Mouse (Mus musculus) lung, postnatal 4 days (tissue): ENCODE measurements at regions not wholly inside any gene's neighbourhood (a gene's known extent, or its start where the extent isn't known, plus 50 kb on each side); places are given as distances from the start of the nearest gene placed in this dataset.
A peak's percentile ranks its signal among the peaks of the same experiment; 100 is the strongest.

ENCODE experiments used
- DNase-seq, 2 experiments: peaks; one replicate each; pipeline ENCODE4 v3.0.0; 2021

DNA sequence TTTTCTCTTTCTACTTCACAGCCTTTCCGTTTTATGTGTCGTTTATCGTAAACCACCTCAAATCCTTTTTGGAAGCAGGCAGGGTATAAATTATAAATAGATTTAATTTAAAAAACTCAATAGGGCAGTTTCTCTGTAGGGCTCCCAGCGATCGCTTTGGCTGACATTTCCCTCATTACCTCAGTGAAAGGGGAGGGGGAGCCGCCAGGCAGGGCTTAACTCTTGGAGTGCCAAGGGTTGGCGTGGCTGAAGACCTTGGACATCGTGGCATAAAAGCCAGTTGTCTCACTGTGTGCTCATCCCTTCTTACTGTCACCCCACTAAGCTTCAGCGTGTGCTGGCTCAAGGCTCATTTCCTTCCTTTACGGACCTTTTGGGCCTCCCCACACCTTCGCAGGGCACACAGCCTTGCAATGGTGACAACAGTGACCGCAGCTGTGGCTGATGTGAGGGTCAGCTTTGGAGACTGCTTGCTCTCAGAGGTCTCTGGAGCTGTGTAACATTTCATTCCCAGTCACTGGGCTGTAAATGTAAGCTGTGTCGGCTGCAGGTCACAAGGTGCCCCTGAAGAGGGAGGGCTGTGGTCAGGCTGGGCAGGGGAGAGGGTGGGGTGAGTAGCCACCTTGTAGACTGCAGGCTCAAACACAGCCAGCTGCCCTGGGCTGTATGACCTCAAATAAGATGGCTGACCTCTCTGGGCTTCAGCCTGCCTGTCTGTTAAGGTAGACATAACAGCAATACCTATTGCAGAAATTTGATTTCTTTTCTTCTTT lies 81.6 kb upstream of the Stx16 start:
- DNase-seq = no peak

- DNase-seq = no peak
Measured at GRCm38 (mm10) chr2:174004666-174005065, 71.4 kb upstream of the Stx16 start.

DNA sequence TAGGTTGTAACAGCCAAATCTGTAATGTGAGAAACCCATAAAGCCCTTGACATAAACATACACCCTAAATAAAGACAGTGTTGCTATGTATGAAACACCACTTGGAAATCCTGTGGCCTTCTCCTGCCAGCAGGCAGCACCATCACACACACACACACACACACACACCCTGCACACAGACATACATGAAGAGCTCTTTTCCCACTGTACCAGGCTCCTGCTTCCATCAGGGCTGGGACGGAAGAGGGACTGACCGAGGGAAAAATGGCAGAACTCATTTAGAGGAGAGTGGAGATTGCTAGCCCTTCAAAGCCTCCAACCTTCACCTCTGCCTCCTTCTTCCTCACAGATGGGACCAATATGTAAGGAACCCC lies 68.1 kb upstream of the Stx16 start:
- DNase-seq = no peak

- DNase-seq = no peak
Measured at GRCm38 (mm10) chr2:174008350-174009218, 67.5 kb upstream of the Stx16 start.

DNA sequence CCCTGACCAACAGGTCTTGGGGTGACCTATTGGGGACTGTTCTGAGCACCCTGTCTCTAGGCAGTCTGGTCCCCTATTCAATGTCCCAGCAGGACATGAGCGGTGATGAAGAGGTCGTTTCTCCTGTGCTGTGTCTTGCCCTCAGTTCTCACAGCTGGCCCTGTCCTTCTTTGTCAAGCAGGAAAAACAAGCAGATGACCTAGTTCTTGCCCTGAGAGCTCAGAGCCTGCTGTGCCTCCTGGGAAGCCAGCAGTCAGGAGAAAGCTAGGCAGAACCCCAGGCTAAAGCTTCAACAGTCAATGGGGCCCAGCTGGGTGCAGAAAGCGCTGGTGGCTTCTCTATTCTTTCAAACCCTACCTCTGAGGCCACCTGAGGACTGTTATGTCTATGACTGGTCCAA lies 66.1 kb upstream of the Stx16 start:
- no peak for DNase-seq

DNA sequence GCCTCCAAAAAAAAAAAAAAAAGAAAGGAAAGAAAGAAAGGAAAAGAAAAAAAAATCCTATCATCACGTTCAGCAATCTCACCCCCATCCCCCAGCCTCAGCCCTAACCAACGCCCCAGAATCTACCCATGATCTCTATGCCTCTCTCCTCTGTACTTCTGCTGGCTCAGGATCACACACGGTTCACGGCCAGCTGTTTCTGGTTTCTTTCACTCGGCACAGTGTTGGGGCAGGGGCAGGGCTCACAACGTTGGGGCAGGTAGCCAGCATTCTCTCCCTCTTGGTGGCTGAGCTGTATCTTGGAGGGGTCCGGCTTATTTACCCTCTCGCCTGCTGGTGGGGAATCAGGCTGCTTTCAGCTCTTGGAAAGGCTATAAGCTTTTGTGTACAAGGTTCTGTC lies 64.7 kb upstream of the Stx16 start:
- no peak for DNase-seq

- no peak for DNase-seq
Measured at GRCm38 (mm10) chr2:174014361-174014760, 61.7 kb upstream of the Stx16 start.

DNA sequence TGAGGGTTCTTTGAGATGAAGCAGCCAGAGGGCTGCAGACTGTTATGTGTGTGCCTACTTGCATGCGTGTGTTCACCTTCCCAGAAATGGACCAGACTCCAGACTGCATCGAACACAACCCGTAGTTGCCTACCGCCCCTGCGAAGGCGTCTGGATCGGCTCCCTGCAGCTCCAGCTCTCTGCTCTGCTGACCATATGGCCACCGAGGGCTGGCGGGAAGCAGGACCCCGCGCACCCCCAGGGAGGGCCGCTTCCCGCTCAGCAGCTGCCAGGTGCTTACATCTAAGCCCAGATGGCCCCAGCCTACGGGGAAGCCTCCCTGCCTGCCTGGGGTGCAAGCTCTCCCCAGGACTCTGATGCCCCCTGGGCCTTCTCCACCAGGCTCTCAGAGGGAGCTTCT lies 60.8 kb upstream of the Stx16 start:
- no peak for DNase-seq

DNA sequence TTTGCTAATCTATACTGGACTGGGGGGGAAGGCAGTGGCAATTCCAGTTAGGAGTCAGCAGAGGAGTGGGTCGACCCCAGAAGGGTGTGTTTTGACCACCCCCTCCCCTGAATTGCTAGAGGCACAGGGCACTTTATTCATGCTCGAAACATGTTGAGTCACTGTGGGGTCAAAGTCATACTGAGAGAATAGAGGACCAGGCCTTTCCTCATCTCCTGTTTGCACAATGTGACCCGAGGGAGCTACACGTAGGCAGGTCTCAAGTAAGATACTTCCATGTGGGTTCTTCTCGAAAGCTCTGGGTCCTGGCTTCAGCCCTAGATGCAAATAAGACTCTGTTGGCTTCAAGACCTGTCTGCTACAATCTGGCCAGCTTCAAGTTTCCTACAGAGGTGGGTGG lies 60.0 kb upstream of the Stx16 start:
- DNase-seq = no peak

DNA sequence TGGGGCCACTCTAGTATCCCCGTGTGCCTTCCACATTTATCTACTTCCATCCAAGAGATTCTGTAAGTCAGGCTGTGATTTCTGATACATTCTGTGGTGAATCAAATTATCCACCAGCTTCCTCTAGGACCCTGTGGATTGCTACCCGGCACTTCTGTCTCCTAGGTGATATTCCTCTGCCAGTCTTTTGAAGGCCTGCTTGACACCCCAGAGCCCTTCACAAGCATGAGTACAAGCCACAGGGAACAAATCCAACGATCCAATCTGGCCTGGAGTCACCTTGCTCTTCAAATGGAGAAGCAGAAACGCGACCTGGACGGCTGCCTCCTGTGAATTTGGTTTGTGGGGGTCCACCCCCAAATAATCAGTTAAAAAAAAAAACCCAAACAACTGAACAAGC lies 59.1 kb upstream of the Stx16 start:
- no peak for DNase-seq

DNA sequence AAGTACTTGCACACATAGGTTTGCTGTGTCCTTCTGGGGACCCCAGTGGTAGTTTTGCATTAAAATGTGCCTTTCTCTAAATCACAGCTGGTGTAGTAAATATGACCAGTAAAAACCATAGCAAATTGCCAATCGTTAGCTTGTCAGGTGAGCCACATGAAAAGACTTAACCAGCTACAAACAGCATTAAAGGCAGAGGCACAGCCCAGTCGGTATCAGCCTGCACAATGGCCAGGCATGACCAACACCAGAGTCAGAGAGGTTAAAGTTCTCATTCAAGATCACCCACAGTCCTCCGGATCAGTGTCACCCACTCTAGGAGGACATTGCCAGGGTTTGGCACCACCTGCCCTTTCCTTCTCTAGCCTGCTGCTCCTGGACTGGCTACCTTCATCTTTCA lies 58.5 kb upstream of the Stx16 start:
- no peak for DNase-seq

DNA sequence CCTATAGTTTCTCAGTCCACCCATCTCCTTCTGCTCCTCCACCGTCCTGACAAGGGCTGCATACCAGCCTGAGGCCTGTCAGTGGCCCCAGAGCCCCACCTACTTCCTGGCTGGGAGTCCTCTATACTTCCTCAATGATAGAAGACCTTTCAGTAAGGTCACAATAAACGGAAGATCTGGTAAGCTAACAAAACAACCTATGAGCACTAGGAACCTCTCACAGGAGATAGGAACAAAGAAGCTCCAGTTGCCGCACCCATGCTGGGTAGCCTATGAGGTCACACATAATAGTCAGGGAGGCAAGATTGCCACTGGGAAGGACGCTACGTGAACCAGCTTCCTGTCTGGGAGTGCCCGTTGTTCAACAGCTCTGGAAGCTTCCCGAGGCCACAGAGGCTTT lies 58.1 kb upstream of the Stx16 start:
- peak; percentile 54 to 66 for DNase-seq

DNA sequence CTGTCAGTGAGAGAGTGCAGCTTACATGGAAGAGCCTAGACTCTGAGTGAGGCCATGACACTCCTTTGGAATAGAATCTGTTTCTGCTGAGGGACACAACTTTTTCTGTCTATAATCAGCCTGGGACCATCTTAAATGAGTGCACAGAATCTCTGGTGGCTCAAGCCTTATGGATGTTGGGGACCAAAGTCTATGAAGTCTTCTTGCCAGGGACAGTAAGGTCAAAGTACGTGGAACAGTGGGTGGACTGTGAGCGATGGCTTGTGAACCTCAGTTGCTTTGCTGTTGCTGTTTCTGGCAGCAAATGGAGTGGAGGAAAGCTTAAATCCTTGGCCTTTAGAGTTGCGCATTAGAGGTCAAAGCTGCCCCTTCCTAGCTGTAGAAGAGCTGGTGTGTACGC lies 57.1 kb upstream of the Stx16 start:
- DNase-seq = no peak

DNA sequence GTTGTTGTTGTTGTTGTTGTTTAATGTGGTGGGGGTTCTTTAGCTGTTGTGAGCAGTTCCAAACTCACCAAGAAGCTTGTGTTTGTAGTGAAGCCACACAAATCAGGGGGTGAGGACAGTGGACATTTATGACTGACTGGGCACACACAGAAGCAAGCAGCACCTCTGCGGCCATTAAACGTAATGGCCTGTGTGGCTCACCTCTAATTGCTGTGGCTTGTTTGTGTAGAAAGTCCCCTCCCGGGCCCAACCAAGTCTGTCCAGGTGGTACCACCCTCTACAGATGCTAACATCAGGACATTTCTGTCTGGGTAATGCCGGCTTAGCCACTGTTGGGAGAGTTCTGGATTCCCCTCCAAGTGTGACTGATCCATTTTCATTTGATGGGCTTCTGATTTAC lies 56.1 kb upstream of the Stx16 start:
- DNase-seq = no peak

DNA sequence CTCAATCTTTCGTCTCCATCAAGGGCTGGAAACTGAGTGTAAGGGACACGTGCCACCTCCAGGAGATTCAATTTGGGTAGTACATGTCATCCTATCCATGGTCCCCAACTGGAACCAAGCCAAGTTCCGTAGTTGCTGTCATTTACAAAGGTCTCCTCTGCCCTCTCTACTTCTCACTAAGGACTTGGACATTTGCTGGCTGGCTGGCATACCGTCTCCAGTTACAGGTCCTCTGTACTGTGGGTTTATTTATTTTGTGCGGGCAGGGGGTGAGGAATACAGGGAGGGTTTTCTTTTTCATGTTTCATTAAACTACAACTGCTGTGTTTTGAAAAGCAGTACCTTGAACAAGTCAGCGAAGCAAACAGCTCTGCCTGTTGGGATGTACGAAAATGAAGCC lies 55.7 kb upstream of the Stx16 start:
- DNase-seq = no peak

- DNase-seq = no peak
Measured at GRCm38 (mm10) chr2:174021538-174021937, 54.6 kb upstream of the Stx16 start.

- no peak for DNase-seq
Measured at GRCm38 (mm10) chr2:174022292-174022691, 53.8 kb upstream of the Stx16 start.

DNA sequence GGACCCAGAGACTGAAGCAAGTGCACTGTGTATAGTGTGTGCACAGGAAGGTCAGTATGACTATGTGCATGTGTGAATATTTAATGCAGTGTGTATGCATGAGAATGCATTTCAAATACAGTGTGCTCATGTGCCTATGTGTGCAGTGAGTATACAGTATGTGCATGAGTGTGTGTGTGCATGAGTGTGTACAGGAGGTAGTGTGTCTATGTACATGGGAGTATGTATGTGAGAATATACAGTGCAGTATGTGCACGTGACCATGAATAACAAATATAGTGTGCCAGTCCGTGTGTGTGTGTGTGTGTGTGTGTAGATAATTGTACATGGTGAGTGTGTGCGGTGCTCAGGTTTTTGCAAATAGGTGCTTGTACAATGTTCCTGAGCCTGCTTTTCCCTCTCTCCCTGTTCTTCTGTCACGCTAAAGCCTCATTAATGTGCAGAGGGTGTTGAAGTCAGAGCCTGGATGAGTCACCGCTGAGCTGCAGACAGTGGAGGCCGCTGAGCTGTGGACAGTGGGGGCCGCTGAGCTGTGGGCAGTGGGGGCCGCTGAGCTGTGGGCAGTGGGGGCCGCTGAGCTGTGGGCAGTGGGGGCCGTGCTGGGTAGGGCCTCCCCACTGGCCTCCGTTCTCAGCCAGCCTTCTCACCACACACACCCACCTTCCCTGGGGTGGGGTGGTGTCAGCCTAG lies 50.8 kb upstream of the Stx16 start:
- DNase-seq = no peak
